Mouse (Mus musculus) adrenal gland, adult 18-20 months (tissue): ENCODE measurements at regions not wholly inside any gene's neighbourhood (a gene's known extent, or its start where the extent isn't known, plus 50 kb on each side); places are given as distances from the start of the nearest gene placed in this dataset.
A peak's percentile ranks its signal among the peaks of the same experiment; 100 is the strongest.

ENCODE experiments used
- DNase-seq, 2 experiments: peaks; one replicate each; pipeline ENCODE4 v3.0.0; 2021 to 2022; ENCODE audit warnings: low spot score in 2 of 2

DNA sequence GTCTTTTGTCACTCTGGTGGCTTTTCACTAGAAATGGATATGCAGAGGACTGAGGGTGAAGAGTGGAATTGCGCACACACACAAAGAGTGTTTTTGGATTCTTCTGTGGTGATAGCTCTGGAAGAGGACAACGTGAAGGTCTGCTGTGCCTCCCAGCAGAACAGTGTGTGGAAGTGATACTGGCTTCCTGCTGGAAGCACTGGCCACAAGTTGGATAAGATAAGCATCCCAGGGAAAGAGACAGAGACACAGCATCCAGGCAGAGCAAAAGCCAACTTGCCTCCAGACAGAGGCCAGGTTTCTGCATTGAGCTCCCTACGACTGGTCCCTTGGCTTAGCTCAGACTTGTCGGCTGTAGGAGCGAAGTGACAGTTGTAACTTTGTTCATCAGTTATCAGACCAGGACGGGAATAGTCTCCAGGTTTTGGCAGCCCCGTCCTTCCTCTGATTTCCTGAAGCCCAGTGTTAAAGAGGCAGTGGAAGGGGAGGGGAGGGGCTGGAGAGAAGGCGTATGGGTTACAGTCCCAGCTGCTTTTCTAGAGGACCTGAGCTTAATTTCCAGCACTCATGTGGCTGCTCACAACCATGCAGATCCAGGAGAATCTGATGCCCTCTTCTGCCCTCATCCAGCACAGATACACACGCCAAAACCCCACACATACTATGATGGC, 89.2 kb downstream of the Tmem170b start:
- no peak for DNase-seq

- DNase-seq: no peak
Measured at GRCm38 (mm10) chr13:41696767-41697445, 91.2 kb downstream of the Tmem170b start.

- DNase-seq: no peak
Measured at GRCm38 (mm10) chr13:41701345-41701744, 95.6 kb downstream of the Tmem170b start.

- no peak for DNase-seq
Measured at GRCm38 (mm10) chr13:41701829-41702231, 96.1 kb downstream of the Tmem170b start.

DNA sequence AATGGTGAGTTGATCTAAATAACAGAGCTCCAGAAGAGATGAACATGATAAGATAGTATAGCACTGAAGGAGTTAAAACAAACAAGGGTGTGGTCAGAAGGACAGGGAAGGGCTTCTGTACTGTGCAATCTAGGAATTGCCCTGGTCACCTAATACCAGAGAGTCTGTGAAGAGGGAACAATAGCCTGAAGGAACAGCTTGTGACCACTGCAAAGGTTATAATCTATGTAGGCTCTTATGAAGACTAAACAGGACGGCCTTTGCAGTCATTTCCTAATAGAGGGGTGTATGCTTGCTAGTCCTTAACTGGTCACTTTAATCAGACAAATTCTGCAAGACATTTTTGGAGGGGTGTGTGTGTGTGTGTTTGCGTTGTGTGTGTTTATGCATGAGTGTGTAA, 97.5 kb downstream of the Tmem170b start:
- no peak for DNase-seq

DNA sequence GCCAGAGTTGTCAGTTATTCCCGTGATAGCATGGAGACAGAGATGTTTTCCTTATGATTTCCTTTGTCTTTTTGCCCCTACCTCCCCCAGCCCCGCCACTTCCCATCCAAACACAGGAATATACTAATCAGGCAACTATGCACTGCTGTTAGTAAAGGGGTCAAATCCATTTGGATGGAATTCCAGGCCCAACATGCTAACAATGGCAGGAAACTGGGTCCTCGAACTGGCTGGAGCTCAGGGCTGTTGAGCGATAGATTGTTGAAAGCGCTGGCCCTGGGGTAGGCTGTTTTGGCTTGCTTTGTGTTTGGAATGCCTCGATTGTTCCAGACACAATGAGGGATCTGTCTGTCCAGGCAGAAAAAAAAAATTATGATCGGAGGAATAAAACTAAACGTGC, 97.9 kb downstream of the Tmem170b start:
- no peak for DNase-seq

DNA sequence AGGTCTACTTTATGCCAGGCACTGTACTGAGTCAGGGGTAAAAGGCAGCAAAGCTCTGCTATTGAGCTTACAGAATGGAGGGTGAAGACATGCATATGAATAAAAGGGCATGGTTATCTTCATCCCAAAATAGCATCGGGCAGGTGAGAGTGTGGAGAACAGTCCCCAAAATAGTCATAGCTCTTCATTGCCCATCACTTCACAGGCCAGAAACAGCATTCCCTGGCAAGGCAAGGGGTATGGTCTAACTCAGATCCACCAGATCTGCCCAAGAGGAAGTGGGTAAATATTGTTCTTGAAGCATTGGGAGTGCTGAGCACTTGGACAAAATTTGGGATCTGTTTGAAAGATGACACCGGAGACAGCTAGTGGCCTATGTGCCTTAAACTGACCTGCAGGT, 99.1 kb downstream of the Tmem170b start:
- DNase-seq: no peak

DNA sequence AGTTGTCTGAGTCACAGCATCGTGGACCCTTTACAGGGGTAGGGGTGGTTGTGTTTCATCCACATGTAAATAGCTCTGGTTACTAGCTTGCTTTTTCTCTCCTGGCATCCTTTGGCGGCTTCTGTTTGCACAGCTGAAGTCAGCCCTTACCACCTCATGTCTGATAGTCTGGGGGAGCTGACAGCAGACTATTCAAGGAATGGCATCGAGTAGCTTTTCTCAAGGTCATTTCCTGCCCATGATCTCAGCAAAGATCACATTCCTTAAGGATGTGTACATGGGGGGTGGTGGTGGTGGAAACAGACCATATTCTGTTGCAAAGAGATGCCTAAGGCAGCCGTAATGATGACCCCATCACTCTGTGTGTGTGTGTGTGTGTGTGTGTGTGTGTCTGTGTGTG, 99.9 kb downstream of the Tmem170b start:
- no peak for DNase-seq

- no peak for DNase-seq
Measured at GRCm38 (mm10) chr13:41707811-41708210, 102.1 kb downstream of the Tmem170b start.

- no peak for DNase-seq
Measured at GRCm38 (mm10) chr13:41709071-41709470, 103.4 kb downstream of the Tmem170b start.

- peak; percentile 81 to 82 for DNase-seq
Measured at GRCm38 (mm10) chr13:41709475-41710227, 103.9 kb downstream of the Tmem170b start.

GRCm38 (mm10) chr13:41712616-41713015, 106.9 kb downstream of the Tmem170b start:
- no peak for DNase-seq
